Mouse (Mus musculus) liver, embryonic 16.5 days (tissue): ENCODE results near the gene Olfr1395. TPM values are rescaled to one million over a fixed set of nuclear protein-coding genes. Genes with fewer than 3 reads are reported as not detected.

Experiments
- ATAC-seq: fragments of 200-750 bp; cut with Nextera tagmentation; 2 replicates; pipeline ENCODE4 v1.8.0; 2017; ENCODE audit warnings: low read depth, mild to moderate bottlenecking, moderate number of reproducible peaks, moderate library complexity
- H3K27ac ChIP-seq: fragments of 300-500 bp; sonication (generic); 2 replicates; pipeline ENCODE4 v1.5.1; 2014; ENCODE audit warnings: mild to moderate bottlenecking, low read length
- H3K27me3 ChIP-seq: fragments of 300-500 bp; sonication (generic); 2 replicates; pipeline ENCODE4 v1.6.1; 2014; ENCODE audit warnings: low read depth, low read length, mixed read lengths; ENCODE audit not compliant: control insufficient read depth, insufficient read depth
- H3K36me3 ChIP-seq: fragments of 300-500 bp; sonication (generic); 2 replicates; pipeline ENCODE4 v1.6.1; 2014; ENCODE audit warnings: mild to moderate bottlenecking; ENCODE audit not compliant: control insufficient read depth, insufficient read depth
- H3K4me1 ChIP-seq: fragments of 300-500 bp; sonication (generic); 2 replicates; pipeline ENCODE4 v1.6.1; 2014; ENCODE audit warnings: low read depth, low read length, mixed read lengths; ENCODE audit not compliant: control insufficient read depth
- H3K4me2 ChIP-seq: fragments of 300-500 bp; sonication (generic); 2 replicates; pipeline ENCODE4 v1.6.1; 2014; ENCODE audit warnings: low read depth, low read length, mixed read lengths
- H3K4me3 ChIP-seq: fragments of 300-500 bp; sonication (generic); 2 replicates; pipeline ENCODE4 v1.5.1; 2014; ENCODE audit warnings: low read depth, mild to moderate bottlenecking, low read length
- H3K9ac ChIP-seq: fragments of 300-500 bp; sonication (generic); 2 replicates; pipeline ENCODE4 v1.6.1; 2014; ENCODE audit warnings: low read depth, low read length
- H3K9me3 ChIP-seq: fragments of 300-500 bp; sonication (generic); replicated peaks from 2 replicates; pipeline ENCODE4 v1.6.1; 2016; ENCODE audit warnings: low read length; ENCODE audit not compliant: control insufficient read depth
- WGBS: fragments of 180-500 bp; shearing (Covaris S2); extraction: QIAGEN DNeasy Blood & Tissue Kit; methylation state at CpG from one replicate; pipeline ENCODE4 v1.1.7; 2014; ENCODE audit not compliant: insufficient replicate concordance; 5-methylcytosine and 5-hydroxymethylcytosine counted together
- polyA plus RNA-seq: library from polyadenylated mRNA; unstranded; fragments of >200 nt; fragmentation: Nextera tagmentation; extraction: Ambion mirVana; gene quantifications from 2 replicates; pipeline ENCODE4 v1.2.1, GENCODE M21; 2015

Gene Olfr1395
- polyA plus RNA-seq = not detected in 2 replicates

GRCm38 (mm10) chr11:49141974-49142373 lies at the start of gene Olfr1395:
Gene Olfr1395, plus strand, starts transcription at chr11:49142274.
- no peak within 1 kb of the TSS for H3K9ac ChIP-seq
- H3K27ac ChIP-seq = no peak within 1 kb of the TSS
- H3K4me1 ChIP-seq = no peaks in the 10 kb centered on the region
- no peaks in the 10 kb centered on the region for H3K36me3 ChIP-seq
- ATAC-seq = no peak
- H3K27me3 ChIP-seq = no peaks in the 10 kb centered on the region
- 68% methylated on average over 6 of the region's 6 CpGs for WGBS
- no peak within 1 kb of the TSS for H3K4me3 ChIP-seq
- no peak within 1 kb of the TSS for H3K4me2 ChIP-seq
- H3K9me3 ChIP-seq = no peaks in the 10 kb centered on the region

- Histone ChIP-seq H3K9me3 (no peaks in the 10 kb centered on the region), H3K4me3 (no peak overlapping the region), H3K9ac (no peak overlapping the region), H3K4me1 (peaks cover 39% of the 10 kb centered on the region), H3K4me2 (no peak overlapping the region), H3K36me3 (no peaks in the 10 kb centered on the region), H3K27ac (no peak overlapping the region), H3K27me3 (no peaks in the 10 kb centered on the region)
- no peak for ATAC-seq
- WGBS = 63% methylated on average over 2 of the region's 2 CpGs
These were observed 49.3 kb upstream of the Olfr1395 start for GRCm38 (mm10) chr11:49092786-49093185.

- WGBS = 65% methylated on average over 6 of the region's 6 CpGs
- no peaks in the 10 kb centered on the region for H3K36me3 ChIP-seq
- ATAC-seq = no peak
- H3K27me3 ChIP-seq = no peaks in the 10 kb centered on the region
- peaks cover 27% of the 10 kb centered on the region for H3K4me1 ChIP-seq
- no peak overlapping the region for H3K27ac ChIP-seq
- no peak overlapping the region for H3K4me2 ChIP-seq
- H3K4me3 ChIP-seq = no peak overlapping the region
- H3K9me3 ChIP-seq = no peaks in the 10 kb centered on the region
- no peak overlapping the region for H3K9ac ChIP-seq
These were observed 48.0 kb upstream of the Olfr1395 start for GRCm38 (mm10) chr11:49093861-49094660.

- WGBS = 77% methylated on average over 4 of the region's 4 CpGs
These were observed 46.7 kb upstream of the Olfr1395 start for GRCm38 (mm10) chr11:49095367-49095766.

GRCm38 (mm10) chr11:49100409-49100808 lies 41.7 kb upstream of the Olfr1395 start:
- ATAC-seq = no peak
- Histone ChIP-seq H3K36me3 (no peaks in the 10 kb centered on the region), H3K4me3 (no peak overlapping the region), H3K27ac (no peak overlapping the region), H3K9me3 (no peaks in the 10 kb centered on the region), H3K4me1 (peaks cover 21% of the 10 kb centered on the region), H3K4me2 (0 out of 2 replicates have a peak overlapping the region, but pooled peaks have one; percentile 8), H3K27me3 (no peaks in the 10 kb centered on the region), H3K9ac (no peak overlapping the region)
- 58% methylated on average over 3 of the region's 3 CpGs for WGBS

More at GRCm38 (mm10) chr11:49095367-49095766, 46.7 kb upstream of the Olfr1395 start:
- peaks cover 19% of the 10 kb centered on the region for H3K4me1 ChIP-seq
- H3K27ac ChIP-seq = no peak overlapping the region
- no peak overlapping the region for H3K4me3 ChIP-seq
- H3K36me3 ChIP-seq = no peaks in the 10 kb centered on the region
- H3K9ac ChIP-seq = no peak overlapping the region
- H3K4me2 ChIP-seq = no peak overlapping the region
- no peak for ATAC-seq
- H3K27me3 ChIP-seq = no peaks in the 10 kb centered on the region
- no peaks in the 10 kb centered on the region for H3K9me3 ChIP-seq

GRCm38 (mm10) chr11:49101500-49101899 lies 40.6 kb upstream of the Olfr1395 start:
- no peaks in the 10 kb centered on the region for H3K36me3 ChIP-seq
- H3K9ac ChIP-seq = no peak overlapping the region
- no peak overlapping the region for H3K4me2 ChIP-seq
- no peak for ATAC-seq
- WGBS = 34% methylated on average over 5 of the region's 5 CpGs
- no peak overlapping the region for H3K4me3 ChIP-seq
- H3K9me3 ChIP-seq = no peaks in the 10 kb centered on the region
- H3K27me3 ChIP-seq = no peaks in the 10 kb centered on the region
- peaks cover 21% of the 10 kb centered on the region for H3K4me1 ChIP-seq
- no peak overlapping the region for H3K27ac ChIP-seq

- Histone ChIP-seq H3K9me3 (no peaks in the 10 kb centered on the region), H3K27ac (no peak overlapping the region), H3K4me3 (no peak overlapping the region), H3K4me1 (peaks cover 21% of the 10 kb centered on the region), H3K4me2 (no peak overlapping the region), H3K9ac (no peak overlapping the region), H3K27me3 (no peaks in the 10 kb centered on the region), H3K36me3 (no peaks in the 10 kb centered on the region)
- ATAC-seq = peak; percentile 47
- WGBS = 18% methylated on average over 8 of the region's 8 CpGs
These were observed 38.9 kb upstream of the Olfr1395 start for GRCm38 (mm10) chr11:49103047-49103693.

GRCm38 (mm10) chr11:49105752-49106151 lies 36.3 kb upstream of the Olfr1395 start:
- H3K36me3 ChIP-seq = no peaks in the 10 kb centered on the region
- H3K27ac ChIP-seq = no peak overlapping the region
- H3K9ac ChIP-seq = no peak overlapping the region
- no peak for ATAC-seq
- H3K9me3 ChIP-seq = no peaks in the 10 kb centered on the region
- WGBS = 60% methylated on average over 1 of the region's 1 CpGs
- H3K4me1 ChIP-seq = peaks cover 13% of the 10 kb centered on the region
- H3K4me2 ChIP-seq = no peak overlapping the region
- H3K27me3 ChIP-seq = no peaks in the 10 kb centered on the region
- no peak overlapping the region for H3K4me3 ChIP-seq
